Mouse (Mus musculus): ENCODE results near the gene Olfr49.

DNA sequence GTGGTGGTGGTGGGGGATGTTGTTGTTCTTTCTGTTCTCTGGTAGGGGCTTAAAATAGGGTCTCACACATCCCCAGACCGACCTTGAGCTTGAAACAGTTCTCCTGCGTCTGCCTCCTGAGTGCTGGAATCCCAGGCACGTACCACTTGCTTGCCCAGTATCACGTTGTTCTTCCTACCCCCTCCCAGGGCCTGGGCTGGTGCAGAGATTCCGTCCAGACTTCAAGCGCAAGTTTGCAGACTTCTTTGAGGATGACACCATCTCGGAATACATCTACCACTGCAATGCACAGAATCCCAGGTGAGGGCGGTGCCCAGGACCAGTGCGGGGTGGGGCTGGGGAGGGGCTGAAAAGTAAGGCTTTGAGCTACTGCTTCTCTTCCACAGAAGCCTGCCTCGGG lies 19.6 kb downstream of the Olfr49 start:
- TF ChIP-seq CTCF (IDR thresholded peaks at IDR 0.05; ENCODE audit: extremely low read depth, insufficient read depth, insufficient read length, insufficient replicate concordance) (no peak), POLR2A (IDR thresholded peaks at IDR 0.05; ENCODE audit: low read depth, low read length) (no peak)
